ENCODE assay signal across 10 mouse cellular contexts in genomic region chr17:46933557-46934348, GRCm38 (mm10). TPM values are rescaled to one million over a fixed set of nuclear protein-coding genes. Genes with fewer than 3 reads are reported as not detected.
DNase-seq lines count a peak whose midpoint lies in the region; ATAC-seq and TF ChIP-seq lines count a peak whose summit lies in the region.
"Had no signal": no experiment of that assay in that cellular context is flagged by ENCODE, and none has a peak within 500 bp of the region (broad histone marks: within the 10 kb centered on the region; RNA-seq: fewer than 3 reads in every experiment).

No protein-coding gene starts in this region.

- ATAC-seq in erythroid progenitor cell, adult 5-6 weeks (replicated peaks; ENCODE audit: low FRiP score, poor library complexity, severe bottlenecking), result peak; percentile 74

- no peak for TF ChIP-seq EP300 in CH12.LX (IDR thresholded peaks at IDR 0.05; ENCODE audit: low read length)

- H3K4me3 ChIP-seq in heart, embryonic 10.5 days, result no peak overlapping the region
- no peak overlapping the region for H3K4me3 ChIP-seq in CH12.LX (replicated peaks in 1 of 3; ENCODE audit: low read depth in 2 of 3, low read length in 2 of 3, poor library complexity in 1 of 3)
- H3K4me3 ChIP-seq in macrophage (ENCODE audit: inconsistent target), result no peak overlapping the region
- H3K4me3 ChIP-seq: embryonic facial prominence, embryonic 15.5 days; midbrain, embryonic 12.5 days had no signal

- TF ChIP-seq CTCF in CH12.LX (conservative IDR thresholded peaks at IDR 0.05 in 1 of 2, IDR thresholded peaks at IDR 0.05 in 1 of 2; ENCODE audit: low read depth in 2 of 2, low read length in 2 of 2), result peak; percentile 41 to 75; a peak in 3 of 4 replicates

- WGBS in heart, embryonic 10.5 days, result 79% methylated on average over 19 of the region's 19 CpGs
- 91% methylated on average over 19 of the region's 19 CpGs for WGBS in macrophage (ENCODE audit: missing documents)

- dilution Hi-C loops in CH12.LX (cut with MboI; ENCODE audit: extremely low pct_ligation_motif_present, extremely low pct_unique_long_range_greater_than_20kb, low sequenced_read_pairs), result no loop called here

- no peak for TF ChIP-seq POLR2A in CH12.LX (IDR thresholded peaks at IDR 0.05; ENCODE audit: low read depth, low read length)

- H3K9ac ChIP-seq in CH12.LX (ENCODE audit: insufficient read depth, low read depth), result no peak overlapping the region
- H3K9ac ChIP-seq: embryonic facial prominence, embryonic 15.5 days; midbrain, embryonic 12.5 days had no signal

- H3K79me2 ChIP-seq in CH12.LX (replicated peaks; ENCODE audit: control insufficient read depth, extremely low read depth, insufficient read depth, poor library complexity, severe bottlenecking) (no peaks in the 10 kb centered on the region), macrophage (ENCODE audit: inconsistent target) (no peaks in the 10 kb centered on the region)

- no peak overlapping the region for H3K4me2 ChIP-seq in CH12.LX (ENCODE audit: insufficient read depth, low read depth, poor library complexity, severe bottlenecking)
- H3K4me2 ChIP-seq: embryonic facial prominence, embryonic 15.5 days; midbrain, embryonic 12.5 days had no signal

- in situ Hi-C loops in CH12.LX (cut with MboI; ENCODE audit: low pct_ligation_motif_present, low pct_unique_long_range_greater_than_20kb, low sequenced_read_pairs), result no loop called here

- DNase-seq in heart, adult 8-10 months (ENCODE audit: low spot score), result peak; percentile 24
- DNase-seq in heart, embryonic 10.5 days (ENCODE audit: low spot score), result no peak
- peak; percentile 68 for DNase-seq in CH12.LX (ENCODE audit: extremely low read depth)
- DNase-seq in brain, adult 2 months (ENCODE audit: low read depth, low spot score), result peak; percentile 88
- peak; percentile 27 to 68 for DNase-seq in layer of hippocampus, adult 18-20 months (ENCODE audit: low spot score in 2 of 2)
- peak; percentile 71 for DNase-seq in splenic B cell, adult 2 months (ENCODE audit: low read depth, low spot score)

- H3K9me3 ChIP-seq in heart, embryonic 10.5 days, result no peaks in the 10 kb centered on the region
- H3K9me3 ChIP-seq in CH12.LX (replicated peaks; ENCODE audit: low read length), result no peaks in the 10 kb centered on the region
- H3K9me3 ChIP-seq: embryonic facial prominence, embryonic 15.5 days; midbrain, embryonic 12.5 days had no signal

- no peaks in the 10 kb centered on the region for H3K27me3 ChIP-seq in heart, embryonic 10.5 days (ENCODE audit: insufficient read depth, poor library complexity, severe bottlenecking)
- H3K27me3 ChIP-seq in CH12.LX (replicated peaks), result no peaks in the 10 kb centered on the region
- H3K27me3 ChIP-seq in splenic B cell, adult 2 months (ENCODE audit: control insufficient read depth, insufficient read depth, low read length, poor library complexity, severe bottlenecking), result no peaks in the 10 kb centered on the region
- H3K27me3 ChIP-seq: embryonic facial prominence, embryonic 15.5 days; midbrain, embryonic 12.5 days had no signal

- H3K36me3 ChIP-seq in heart, embryonic 10.5 days, result peaks cover 99% of the 10 kb centered on the region
- H3K36me3 ChIP-seq in CH12.LX (replicated peaks in 1 of 2; ENCODE audit: control insufficient read depth in 1 of 2, insufficient read depth in 1 of 2, low read length in 1 of 2) (peaks cover 95 to 97% of the 10 kb centered on the region in 2 experiments), macrophage (ENCODE audit: inconsistent target) (peaks cover 79% of the 10 kb centered on the region)
- peaks cover 15% of the 10 kb centered on the region; the same call in 1 of the 2 replicates for H3K36me3 ChIP-seq in splenic B cell, adult 2 months (ENCODE audit: control insufficient read depth, insufficient read depth, low read length, poor library complexity, severe bottlenecking)

- H3K27ac ChIP-seq in heart, embryonic 10.5 days, result no peak overlapping the region
- no peak overlapping the region for H3K27ac ChIP-seq in CH12.LX (ENCODE audit: insufficient read depth, low read depth)
- peak overlapping the region; percentile 68 for H3K27ac ChIP-seq in macrophage
- H3K27ac ChIP-seq: embryonic facial prominence, embryonic 15.5 days; midbrain, embryonic 12.5 days had no signal

- H3K4me1 ChIP-seq in heart, embryonic 10.5 days, result no peaks in the 10 kb centered on the region
- no peaks in the 10 kb centered on the region for H3K4me1 ChIP-seq in CH12.LX (ENCODE audit: control insufficient read depth in 1 of 2, insufficient read depth in 2 of 2)
- H3K4me1 ChIP-seq: embryonic facial prominence, embryonic 15.5 days; midbrain, embryonic 12.5 days had no signal

- peak; percentile 53 for TF ChIP-seq RAD21 in CH12.LX (IDR thresholded peaks at IDR 0.05; ENCODE audit: low read depth, low read length)

TF ChIP-seq in CH12.LX, 34 proteins besides CTCF, POLR2A, EP300 and RAD21:
- TF ChIP-seq USF2 (conservative IDR thresholded peaks at IDR 0.05; ENCODE audit: low read depth, low read length), result no peak
- TF ChIP-seq SMC3 (IDR thresholded peaks at IDR 0.05; ENCODE audit: low read depth, low read length), result peak; percentile 53
TF ChIP-seq in CH12.LX: peak in this region for 1.

RNA-seq across cellular contexts. Expression of gene Prph2, which starts 23.5 kb away (rescaled TPM):
- total RNA-seq in heart, adult 8-10 months (2022), result not detected
- polyA plus RNA-seq in heart, embryonic 10.5 days (2016; fragmentation: Nextera tagmentation; extraction: Ambion mirVana), result not detected in 2 replicates
- total RNA-seq in CH12.LX (2012; rRNA removed) (not detected in 2 replicates), CH12.LX (2014; rRNA removed) (not detected in 2 replicates)
- polyA plus RNA-seq in CH12.LX (2012; ENCODE audit: insufficient read length, low read depth) (not detected in 2 replicates), macrophage (2018) (not detected in 3 replicates)
- not detected in 2 replicates for total RNA-seq in erythroid progenitor cell, adult 5-6 weeks (2015; ENCODE audit: low replicate concordance)
- total RNA-seq in erythroid progenitor cell, adult 5-6 weeks (2017; ENCODE audit: low replicate concordance), result not detected in 2 replicates
- total RNA-seq in layer of hippocampus, adult 18-20 months (2021), result not detected
- not detected for total RNA-seq in macrophage (2018; cell fraction: chromatin; rRNA removed)
- not detected for total RNA-seq in macrophage (2018; cell fraction: cytosol; rRNA removed)
- not detected for total RNA-seq in macrophage (2018; cell fraction: nucleus; rRNA removed)
- polyA plus RNA-seq: embryonic facial prominence, embryonic 15.5 days; midbrain, embryonic 12.5 days had no signal

RNA-seq across cellular contexts. Expression of gene Tbcc, which starts 43.3 kb away (rescaled TPM):
- total RNA-seq in heart, adult 8-10 months (2022), result 10 to 100 TPM; 15.4 to 18.6 (median 17.3) TPM
- 43.8 and 63.2 TPM in 2 replicates for polyA plus RNA-seq in heart, embryonic 10.5 days (2016; fragmentation: Nextera tagmentation; extraction: Ambion mirVana)
- total RNA-seq in CH12.LX (2012; rRNA removed) (27.8 and 32.8 TPM in 2 replicates), CH12.LX (2014; rRNA removed) (19.4 and 21.6 TPM in 2 replicates)
- polyA plus RNA-seq in CH12.LX (2012; ENCODE audit: insufficient read length, low read depth) (15.1 and 16.4 TPM in 2 replicates), macrophage (2018) (6.2 to 17.0 TPM (median 13.3 TPM) in 3 replicates)
- 3.2 and 7.5 TPM in 2 replicates for total RNA-seq in erythroid progenitor cell, adult 5-6 weeks (2015; ENCODE audit: low replicate concordance)
- total RNA-seq in erythroid progenitor cell, adult 5-6 weeks (2017; ENCODE audit: low replicate concordance), result 1.1 and 2.7 TPM in 2 replicates
- 10 to 100 TPM; 29.9 to 30.2 TPM for total RNA-seq in layer of hippocampus, adult 18-20 months (2021)
- 10 to 100 TPM in 5 of 26 experiments, 1 to 10 TPM in 20, not detected in 1; 2.5 to 15.6 (median 5.9) TPM for total RNA-seq in macrophage (2018; cell fraction: chromatin; rRNA removed)
- 10 to 100 TPM in 23 of 26 experiments, 1 to 10 TPM in 3; 8.5 to 19.6 (median 14.6) TPM for total RNA-seq in macrophage (2018; cell fraction: cytosol; rRNA removed)
- total RNA-seq in macrophage (2018; cell fraction: nucleus; rRNA removed), result 10 to 100 TPM in 12 of 26 experiments, 1 to 10 TPM in 14; 4.0 to 19.1 (median 9.8) TPM
